Mouse (Mus musculus): Measurements from ENCODE around the gene Zmiz1.

The Zmiz1 gene

DNA sequence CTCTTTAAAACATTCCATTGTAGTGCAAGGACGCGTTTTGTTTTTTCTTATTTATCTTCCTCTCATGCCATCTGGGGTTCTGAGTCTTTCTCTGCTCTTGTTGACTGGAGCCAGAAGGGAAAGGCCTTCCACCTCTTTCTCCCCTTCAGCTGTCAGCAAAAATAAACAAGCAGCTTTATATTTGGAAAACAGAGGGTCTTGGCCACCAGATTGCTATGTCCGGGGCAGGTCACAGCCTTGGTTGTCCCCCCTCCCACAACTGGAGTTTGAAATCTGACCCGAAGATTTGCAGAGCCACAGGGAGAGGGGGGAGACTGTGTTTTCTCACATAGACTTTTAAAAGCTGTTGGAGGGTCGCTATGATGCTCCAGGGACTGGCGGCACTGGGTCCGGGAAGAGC, 96.9 kb downstream of the Zmiz1 start:
- DNase-seq (ENCODE audit: low read depth, low spot score) = no peak

DNA sequence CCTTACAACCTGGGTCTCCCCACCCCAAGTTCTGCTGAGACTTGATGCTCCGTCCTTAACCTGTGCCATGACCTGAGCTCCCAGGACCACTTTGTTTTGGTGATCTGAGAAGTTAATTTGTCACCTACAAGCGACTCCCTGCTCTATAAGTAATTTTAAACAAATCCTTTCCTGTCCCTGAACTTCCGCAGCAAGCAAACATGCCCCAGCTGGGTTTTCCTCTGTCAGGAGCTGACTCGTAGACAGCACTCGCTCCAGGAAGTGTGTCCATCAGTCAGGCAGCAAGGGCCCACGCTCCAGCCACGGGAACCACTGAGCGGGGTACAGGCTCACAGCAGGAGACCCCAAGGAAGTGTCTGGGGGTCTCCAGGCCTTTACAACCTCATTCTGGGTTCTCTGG, 98.0 kb downstream of the Zmiz1 start:
- no peak for DNase-seq (ENCODE audit: low read depth, low spot score)

DNA sequence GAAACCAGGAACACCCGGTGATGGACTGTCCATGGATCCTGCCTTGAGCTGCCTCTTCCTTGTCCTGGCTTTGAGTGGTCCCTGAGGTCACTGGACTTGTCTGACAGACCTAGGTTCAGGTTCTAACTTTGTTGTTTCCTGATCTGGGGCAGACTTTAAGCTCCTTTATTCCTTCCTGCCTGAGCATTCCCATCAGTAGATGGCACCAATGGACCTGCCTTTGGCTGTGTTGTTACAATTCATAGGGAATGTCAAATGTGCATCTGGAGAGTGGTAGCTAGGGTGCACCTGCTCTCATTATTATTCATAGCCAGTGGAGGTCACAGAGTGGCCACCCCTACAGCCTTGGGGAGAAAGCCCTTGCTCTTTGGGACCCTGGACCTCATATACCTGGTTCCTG, 99.5 kb downstream of the Zmiz1 start:
- no peak for DNase-seq (ENCODE audit: low read depth, low spot score)

DNA sequence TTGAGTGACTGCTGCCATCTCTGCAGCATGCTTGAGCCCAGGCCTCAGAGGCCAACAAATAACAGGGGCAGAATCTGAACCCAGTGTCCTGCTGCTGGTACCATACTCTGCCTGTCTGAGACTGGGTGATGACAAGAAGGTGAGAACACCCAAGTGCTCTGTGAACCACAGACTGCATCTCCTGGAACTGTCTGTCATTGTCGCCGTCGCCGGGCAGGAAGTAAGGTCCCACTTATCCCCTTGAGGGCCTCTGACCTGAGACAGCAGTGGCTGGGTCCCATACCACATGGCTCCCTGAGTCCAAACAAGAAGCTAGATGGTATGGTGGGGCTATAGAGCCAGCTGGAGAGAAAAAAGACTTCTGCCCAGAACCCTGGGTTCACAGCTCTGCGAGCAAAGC, 100.9 kb downstream of the Zmiz1 start:
- DNase-seq (ENCODE audit: low read depth, low spot score) = peak; percentile 51

DNA sequence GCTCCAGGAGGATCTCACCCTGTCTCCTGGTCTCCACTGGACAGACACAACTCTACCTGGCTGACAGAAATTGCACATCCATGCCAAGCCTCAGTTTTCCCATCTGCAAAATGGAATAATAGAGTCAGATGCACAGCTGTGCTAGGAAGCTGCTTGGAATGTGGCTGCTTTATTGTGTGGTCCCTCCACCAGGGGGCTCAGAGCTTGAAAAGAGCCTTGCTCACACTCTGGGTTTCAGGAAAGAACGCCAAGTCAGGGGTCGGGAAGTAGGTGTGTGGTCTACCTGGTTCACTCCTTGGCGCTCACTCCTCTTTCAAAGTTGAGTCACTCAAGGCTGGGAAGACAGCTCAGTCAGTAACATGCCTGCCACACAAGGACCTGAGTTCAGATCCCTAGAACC, 101.9 kb downstream of the Zmiz1 start:
- peak; percentile 31 for DNase-seq (ENCODE audit: low read depth, low spot score)

DNA sequence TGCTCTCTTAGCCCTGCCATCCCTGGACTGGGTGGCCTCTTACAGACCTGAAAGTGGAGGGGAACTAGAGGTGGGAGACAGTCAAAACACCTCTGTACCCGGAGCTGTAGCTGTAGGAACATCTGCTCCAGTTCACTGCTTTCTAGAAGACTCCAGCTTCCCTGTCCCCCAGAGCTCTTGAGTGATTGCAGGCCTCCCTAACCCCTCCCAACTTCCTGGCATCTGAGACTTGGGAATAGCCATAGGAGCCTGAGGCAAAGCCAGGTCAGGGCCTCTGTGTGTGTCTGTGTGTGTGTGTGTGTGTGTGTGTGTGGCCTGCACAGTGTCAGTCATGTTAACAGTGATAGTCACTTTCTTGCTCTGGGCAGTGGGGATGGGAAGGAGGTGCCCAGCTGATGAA, 102.7 kb downstream of the Zmiz1 start:
- no peak for DNase-seq (ENCODE audit: low read depth, low spot score)

DNA sequence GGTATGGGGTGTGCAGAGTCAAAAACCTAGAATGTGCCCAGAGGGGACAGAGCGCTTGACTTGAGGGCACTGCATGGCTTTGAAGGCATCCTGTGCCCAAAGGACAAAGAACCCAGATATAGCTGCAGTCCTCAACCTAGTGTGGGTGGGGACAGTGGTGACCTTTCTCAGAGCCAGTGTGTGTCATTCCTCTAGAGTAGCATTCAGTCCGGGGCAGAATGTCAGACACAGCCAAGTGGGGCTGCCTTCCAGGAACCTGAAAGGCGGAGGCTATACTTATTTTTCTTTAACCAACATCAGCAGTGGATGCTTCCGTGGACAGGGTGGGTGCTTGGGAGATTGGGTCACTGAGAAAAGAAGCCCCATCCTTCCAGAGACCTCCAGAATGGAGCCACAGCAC, 103.5 kb downstream of the Zmiz1 start:
- no peak for DNase-seq (ENCODE audit: low read depth, low spot score)

DNA sequence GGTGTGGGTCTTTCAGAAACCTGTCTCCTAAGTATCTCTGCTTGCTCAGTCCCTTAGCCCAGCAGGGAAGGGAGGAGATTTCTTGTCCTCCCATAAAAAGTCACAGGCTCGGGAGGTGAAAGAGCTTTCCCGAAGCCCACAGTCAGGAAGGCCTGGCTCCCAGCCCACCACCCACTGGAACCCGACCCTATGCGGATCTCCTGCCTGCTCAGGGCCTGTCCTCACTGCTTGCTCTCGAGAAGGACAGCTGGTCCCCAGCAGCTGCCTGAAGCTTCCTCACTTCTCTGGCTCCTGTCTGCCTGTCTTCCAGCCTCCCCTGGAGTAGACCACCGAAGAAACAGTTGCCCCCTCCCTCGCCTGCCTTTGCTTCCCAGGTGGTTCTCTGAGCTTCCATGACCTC, 103.9 kb downstream of the Zmiz1 start:
- DNase-seq (ENCODE audit: low read depth, low spot score) = no peak

DNA sequence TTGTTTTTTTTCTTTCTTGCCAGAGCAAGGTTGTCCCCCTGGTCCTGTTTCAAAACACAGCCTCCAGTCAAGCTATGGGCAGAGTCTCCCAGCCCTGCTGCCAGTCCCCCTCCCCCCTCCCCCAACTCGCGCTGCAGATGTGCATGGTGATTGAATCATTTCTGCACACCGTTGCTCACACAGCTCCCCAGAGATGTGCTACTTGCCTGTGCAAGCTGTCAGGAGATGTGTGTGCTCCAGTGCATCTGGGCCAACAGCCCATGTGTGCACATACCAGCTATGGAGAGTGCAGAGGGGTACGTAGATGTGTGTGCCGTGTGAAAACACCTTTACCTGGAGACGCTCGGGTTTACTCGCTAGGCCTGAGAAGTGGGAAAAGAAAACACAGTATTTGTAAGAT, 105.6 kb downstream of the Zmiz1 start:
- no peak for DNase-seq (ENCODE audit: low read depth, low spot score)

DNA sequence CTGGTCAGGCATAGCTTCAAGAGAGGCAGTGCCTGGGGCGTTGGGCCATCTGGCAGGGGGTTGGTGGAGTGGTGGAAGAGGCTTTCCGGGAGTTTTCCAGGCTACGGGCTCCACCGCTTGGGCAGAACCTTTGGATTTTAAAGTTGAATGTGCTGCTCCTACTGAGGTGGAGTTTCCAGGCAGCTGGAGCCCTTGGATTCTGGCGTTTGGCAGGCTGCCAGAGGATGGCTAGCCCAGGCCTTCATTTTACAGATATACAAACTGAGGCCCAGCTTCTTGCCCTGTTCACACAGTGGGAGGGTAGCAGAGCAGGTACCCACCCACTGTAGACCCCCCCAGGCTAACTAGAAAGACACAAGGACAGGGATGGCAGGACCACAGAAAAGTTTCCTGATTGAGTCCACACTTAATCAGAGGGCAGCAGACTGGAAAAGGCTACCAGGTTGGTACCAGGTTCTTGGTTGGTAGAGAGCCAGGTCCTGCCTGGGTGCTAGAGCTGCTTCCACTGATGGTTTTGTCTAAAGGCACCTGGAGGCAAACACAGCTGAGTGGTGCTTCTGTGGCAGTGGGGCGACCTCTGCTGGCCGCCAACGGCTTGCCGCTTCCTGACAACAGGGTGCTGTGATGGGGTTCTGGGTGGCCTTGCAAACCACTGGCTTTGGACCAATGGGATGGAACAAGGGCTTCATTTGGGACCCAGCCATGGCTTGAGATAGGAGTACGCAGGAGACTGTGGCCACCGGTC, 106.5 kb downstream of the Zmiz1 start:
- DNase-seq (ENCODE audit: low read depth, low spot score) = peak; percentile 92

DNA sequence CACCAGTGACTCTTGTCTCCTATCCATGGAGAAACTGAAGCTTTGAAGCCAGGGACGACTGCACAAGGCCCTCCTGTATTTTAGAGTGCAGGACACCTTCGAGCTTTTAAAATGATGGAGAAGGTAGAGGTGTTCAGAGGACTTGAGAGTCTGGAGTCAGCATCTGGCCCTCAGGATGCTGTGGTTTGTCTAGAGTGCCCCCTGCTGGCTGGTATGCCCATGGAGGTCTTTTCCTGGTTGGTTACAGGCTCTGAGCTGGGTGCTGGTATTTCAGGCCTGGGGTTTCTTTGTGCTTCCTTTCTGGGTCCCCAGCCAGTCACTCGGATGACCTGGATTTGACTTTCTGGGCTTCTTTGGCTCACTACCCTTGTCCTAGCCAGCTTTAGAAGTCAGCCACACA, 108.3 kb downstream of the Zmiz1 start:
- DNase-seq (ENCODE audit: low read depth, low spot score) = peak; percentile 83

DNA sequence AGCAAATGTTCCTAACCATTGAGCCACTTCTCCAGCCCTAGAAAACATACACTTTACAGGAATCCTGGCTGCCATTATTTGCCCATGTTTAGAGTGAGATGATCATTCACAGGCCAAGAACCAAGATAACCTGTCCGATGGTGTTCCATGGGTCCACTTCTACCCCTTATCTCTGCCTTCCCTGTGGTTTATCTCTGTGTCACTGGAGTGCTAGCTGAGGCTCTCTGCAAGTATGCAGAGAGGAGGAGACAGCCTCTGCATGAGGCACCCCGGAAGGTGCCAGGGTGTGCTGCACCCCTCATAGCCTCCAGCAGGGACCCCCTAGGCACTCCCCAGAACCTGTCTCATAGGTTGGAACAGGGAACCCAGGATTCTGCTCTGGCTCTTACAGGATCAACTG, 108.9 kb downstream of the Zmiz1 start:
- DNase-seq (ENCODE audit: low read depth, low spot score) = no peak

DNA sequence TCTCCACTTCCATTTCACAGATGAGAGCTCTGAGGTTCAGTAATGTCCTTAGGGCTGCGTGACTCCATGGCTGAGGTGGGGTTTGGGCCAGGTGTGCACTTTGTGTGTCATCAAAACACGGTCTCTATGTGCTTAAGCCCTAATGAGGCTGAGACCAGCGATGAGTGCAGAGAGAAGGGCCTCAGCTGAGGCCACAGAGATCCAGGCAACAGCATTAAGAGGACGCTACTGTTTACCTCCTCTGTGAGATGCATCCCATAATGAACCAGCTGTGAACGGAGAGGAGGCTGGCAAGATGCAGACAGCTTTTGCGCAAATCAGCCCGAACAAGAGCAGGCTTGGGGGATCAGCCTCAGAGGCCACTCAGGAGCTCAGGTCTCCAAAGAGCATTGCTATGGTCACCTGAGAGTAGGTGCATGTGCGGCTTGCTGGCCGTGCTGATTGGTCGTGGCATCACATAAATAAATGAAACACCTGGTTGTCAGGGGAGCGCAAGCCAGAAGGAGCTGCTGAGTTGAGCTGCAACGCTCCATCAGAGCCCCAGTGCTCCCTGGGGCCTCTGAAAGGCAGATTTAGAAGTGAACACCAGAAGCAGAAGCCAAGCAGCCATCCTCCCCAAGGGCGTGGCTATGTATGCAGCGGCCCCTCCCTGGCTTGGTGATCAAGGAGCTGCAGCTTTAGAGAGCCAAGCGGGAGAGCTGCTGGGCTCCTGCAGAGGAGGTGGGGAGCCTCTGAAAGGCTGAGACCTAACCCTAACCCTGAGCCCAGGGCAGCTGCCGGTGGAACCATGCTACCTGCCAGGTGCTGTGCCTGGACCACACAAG, 115.3 kb downstream of the Zmiz1 start:
- DNase-seq (ENCODE audit: low read depth, low spot score) = no peak

DNA sequence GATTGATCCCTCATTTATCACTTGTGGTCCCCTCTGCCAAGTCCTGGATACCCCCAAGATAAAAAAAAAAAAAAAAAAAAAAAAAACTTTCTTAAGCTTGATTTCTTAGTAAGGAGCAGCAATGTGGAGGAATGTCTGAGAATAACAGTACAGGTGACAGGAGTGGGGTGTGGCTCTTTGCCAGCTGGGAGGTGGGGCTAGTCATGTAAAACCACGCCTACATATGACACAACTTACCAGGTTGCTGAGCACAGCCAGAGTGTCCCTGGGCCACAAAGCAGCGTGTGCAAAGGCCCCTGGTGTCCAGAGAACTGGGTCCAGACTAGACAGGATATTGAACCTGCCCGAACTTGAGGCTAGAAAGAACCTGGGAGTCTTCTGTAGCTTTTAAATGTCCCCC, 117.7 kb downstream of the Zmiz1 start:
- no peak for DNase-seq (ENCODE audit: low read depth, low spot score)

DNA sequence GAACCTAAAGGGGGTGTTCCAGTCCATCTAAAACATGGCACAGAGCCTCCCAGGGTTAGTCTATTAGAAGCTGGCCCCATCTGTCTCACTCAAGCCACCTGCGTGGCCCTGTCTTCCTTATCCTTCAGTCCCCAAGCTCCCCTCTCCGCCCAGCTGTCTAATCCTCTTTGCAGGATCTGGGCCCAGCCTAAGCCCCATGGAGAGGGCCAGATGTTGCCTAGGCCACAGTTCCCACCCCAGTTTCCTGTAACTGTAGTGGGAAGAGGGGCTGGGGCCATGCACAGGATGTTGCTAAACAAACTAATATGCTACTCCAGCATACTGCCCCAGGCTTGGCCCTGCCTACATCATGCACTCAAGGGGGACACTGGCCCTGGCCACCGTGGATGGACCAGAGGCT, 118.4 kb downstream of the Zmiz1 start:
- DNase-seq (ENCODE audit: low read depth, low spot score) = no peak

DNA sequence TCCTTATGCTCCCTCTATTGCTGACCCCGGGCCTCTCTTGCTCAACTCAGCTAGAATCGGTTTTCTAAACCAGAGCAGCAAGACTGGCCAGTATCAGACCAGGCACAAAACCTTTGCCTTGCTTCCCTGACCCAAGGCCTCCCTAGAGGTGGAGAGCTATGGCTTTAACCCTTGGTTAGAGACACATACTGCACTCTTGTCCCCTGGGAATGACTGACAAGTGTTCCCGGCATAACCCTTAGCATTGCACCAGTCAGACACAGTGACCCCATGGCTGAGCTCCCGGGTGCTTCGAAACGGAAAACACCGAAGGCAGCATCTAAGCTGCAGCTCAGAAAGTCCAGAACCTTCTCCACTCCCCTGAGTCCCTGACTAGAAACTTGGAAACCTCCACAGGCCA, 120.6 kb downstream of the Zmiz1 start:
- no peak for DNase-seq (ENCODE audit: low read depth, low spot score)

DNA sequence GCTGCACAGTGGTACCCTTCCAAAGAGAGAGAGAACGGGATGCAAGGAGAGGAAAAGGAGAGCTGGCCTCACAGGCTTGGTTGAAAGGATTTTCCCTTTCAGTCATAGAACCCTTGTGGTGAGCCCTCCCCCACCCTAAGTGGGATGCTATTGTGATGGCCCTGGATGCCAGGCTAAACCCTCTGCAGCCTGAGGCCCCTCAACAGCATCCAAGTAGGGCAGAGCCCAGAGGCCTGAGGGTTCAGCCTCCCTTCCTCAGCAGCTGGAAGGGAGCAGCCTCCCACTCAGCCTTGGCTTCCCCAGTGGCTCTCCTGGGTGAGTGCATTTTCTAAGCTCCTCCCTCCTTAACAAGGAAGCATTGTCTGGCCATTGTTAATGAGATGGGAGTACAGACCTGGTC, 121.4 kb downstream of the Zmiz1 start:
- no peak for DNase-seq (ENCODE audit: low read depth, low spot score)

DNA sequence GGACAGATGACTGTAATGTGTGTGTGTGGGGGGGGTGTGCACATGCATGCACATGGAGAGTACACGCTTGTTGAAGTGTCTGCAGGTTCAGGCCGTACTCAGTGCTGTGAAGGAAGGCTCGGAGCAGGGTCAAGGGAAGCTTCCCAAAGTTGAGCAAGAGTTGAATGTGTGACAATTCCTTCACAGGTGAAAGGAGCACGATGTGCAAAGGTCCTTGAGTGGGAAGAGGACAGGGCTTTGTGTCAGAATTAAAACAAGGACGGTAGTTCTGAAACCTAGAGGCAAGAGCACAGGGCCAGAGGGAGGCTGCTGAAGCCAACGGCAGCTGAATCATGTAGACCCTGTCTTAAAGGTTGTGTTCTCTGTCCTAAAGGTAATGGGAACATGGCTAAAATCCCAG, 123.6 kb downstream of the Zmiz1 start:
- DNase-seq (ENCODE audit: low read depth, low spot score) = no peak

DNA sequence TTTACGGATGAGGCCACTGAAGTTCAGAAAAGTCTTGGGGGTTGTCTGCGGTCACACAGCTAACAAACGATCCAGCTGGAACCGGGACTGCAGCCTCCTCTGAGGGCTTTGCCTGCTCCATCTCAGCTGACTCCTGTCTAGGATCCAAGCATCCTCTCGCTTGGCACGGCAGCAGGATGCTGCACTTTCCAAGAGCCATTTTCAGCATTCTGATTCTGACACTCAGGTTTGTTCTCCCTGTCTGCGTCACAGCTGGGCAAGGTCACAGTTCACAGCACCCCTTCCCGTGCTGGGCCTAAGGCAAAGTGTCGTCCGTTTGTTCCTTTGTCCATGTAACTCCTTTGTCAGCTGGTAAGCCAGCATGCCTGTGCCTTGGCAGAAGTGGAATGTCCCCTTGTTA, 124.9 kb downstream of the Zmiz1 start:
- no peak for DNase-seq (ENCODE audit: low read depth, low spot score)

DNA sequence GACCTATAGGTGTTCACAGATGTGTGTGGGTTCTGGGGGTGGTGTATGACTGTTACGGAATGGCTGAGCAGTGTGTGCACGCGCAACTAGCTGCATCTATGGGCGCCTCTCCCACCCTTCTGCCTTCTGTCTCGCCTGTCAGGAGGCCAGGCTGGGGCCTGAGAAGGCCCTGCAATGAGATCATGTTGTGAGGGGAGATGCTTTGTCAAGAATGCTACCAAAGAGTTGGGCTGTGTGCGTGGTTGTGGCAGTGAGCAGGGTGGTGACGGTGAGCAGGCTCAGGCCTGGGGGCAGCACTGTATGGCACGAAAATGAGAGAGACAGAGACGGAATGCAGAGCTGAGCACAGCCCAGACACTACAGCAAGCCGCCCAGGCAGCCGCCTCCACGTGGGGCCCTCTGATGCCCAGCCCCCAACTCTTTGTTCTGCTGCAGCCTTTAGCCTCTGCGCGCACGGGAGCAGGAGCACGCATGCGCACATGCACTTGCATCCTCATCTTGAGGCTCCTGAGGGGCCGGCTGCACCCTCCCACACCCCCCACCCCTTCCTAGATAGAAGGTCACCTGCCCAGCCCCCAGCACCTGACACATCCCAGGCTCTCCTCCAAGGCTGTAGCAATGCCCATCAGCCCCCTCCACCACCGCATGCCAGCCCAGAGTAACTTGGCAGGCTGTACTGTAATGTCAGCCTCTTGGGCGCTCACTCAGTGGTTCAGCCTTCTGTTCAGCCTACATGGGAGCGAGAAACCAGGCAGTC, 126.7 kb downstream of the Zmiz1 start:
- no peak for DNase-seq (ENCODE audit: low read depth, low spot score)

DNA sequence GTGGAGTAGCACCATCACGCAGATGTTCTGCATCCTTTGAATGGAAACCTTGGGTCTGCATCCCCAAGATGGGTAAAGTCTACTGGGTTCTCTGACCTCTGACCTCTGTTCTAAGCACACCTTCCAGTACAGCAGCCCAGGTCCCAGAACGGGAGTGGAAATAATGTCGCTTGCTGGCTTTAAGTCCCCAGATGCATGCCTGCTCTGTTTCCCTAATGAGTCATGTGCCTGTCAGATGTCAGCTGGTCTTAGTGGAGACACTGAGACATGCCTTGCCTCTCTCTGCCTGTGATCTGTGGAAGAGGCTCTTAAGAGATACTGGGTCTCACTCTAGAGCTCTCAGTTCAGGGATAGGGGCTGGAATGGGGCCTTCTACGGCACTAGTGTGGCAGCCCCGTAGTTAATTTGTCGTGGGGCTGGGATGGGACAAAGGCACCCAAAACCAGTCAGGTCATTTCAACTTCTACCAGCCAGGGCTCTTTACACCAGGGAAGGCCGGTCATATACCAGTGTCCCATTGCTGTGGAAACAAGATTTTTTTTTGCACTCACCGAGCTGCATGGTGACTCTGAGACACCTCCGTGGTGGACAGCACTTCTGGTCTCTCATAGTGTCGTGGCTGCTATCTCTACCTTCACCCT, 128.0 kb downstream of the Zmiz1 start:
- no peak for DNase-seq (ENCODE audit: low read depth, low spot score)

DNA sequence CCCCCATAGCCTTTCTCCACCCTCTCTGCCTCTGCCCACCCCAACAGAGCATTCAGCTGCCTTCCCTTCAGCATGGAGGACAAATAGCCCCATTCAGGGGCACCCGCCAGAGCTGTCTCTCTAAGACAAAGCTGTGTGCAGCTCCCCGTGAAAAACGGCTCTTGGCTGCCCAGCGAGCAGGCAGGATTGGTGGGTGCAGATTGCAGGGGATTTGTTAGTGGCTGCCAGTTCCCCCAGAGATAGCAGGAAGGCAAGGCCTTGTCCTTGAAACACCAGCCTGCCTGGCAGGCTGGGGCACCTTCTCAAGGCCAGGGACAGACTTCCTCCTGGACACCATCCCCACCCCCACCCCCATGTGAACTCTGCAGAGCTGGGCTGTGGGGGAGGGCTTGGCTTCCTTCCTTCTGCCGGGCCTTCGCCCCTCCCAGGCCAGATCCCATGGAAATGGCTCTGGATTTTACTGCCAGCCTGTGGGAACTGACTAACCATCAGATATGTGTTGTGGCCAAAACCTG, 128.6 kb downstream of the Zmiz1 start:
- DNase-seq (ENCODE audit: low read depth, low spot score) = no peak

All from CD4-positive, CD25-positive, alpha-beta regulatory T cell, adult 2 months (primary cell).